Mouse (Mus musculus) cortical plate, adult 2 months (tissue): ENCODE data around the gene Rab34. TPM values are rescaled to one million over a fixed set of nuclear protein-coding genes. Genes with fewer than 3 reads are reported as not detected.
A peak's percentile ranks its signal among the peaks of the same experiment; 100 is the strongest.

Experiments
- H3K27ac ChIP-seq: fragments of 200-500 bp; 2 replicates; pipeline ENCODE4 v1.5.1; 2012; ENCODE audit warnings: low read length, control low read depth, inconsistent platforms; ENCODE audit not compliant: insufficient read depth
- H3K4me1 ChIP-seq: fragments of 200-500 bp; 2 replicates; pipeline ENCODE4 v1.6.1; 2011; ENCODE audit warnings: low read length; ENCODE audit not compliant: control insufficient read depth, insufficient read depth
- H3K4me3 ChIP-seq: fragments of 200-500 bp; 2 replicates; pipeline ENCODE4 v1.5.1; 2011; ENCODE audit warnings: mild to moderate bottlenecking, low read length, control low read depth; ENCODE audit not compliant: insufficient read depth
- CTCF ChIP-seq: fragments of 200-500 bp; IDR thresholded peaks from 2 replicates; pipeline ENCODE4 v1.5.1; 2011; ENCODE audit warnings: mild to moderate bottlenecking, control low read depth, low read length; ENCODE audit not compliant: insufficient read depth; ENCODE audit errors: extremely low read depth
- POLR2A ChIP-seq: fragments of 200-500 bp; IDR thresholded peaks from 2 replicates; pipeline ENCODE4 v1.6.1; 2011; ENCODE audit warnings: mild to moderate bottlenecking, low read length, control low read depth; ENCODE audit not compliant: insufficient read depth; ENCODE audit errors: extremely low read depth
- polyA plus RNA-seq: library from polyadenylated mRNA; depleted of rRNA; stranded (reverse); fragments of >200 nt; gene quantifications from 2 replicates; pipeline ENCODE4 v1.2.3, GENCODE M21; 2012

Gene Rab34
- polyA plus RNA-seq, 1 experiment = 46.6 TPM

DNA sequence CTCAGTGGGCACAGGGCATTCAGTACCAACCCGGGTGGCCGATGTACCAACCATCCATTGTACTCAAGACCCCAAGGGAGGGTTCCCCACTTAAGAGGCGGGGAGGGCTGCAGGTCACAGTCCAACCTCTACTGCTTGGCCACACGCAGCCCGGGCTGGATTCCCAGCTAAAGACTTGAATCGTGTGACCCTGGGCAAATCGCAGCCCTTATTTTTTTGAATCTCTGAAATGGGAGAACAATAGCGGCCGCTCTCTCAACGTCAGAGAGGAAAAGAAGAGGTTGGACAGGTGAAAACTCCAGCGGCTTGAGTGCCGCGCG, 23.7 kb upstream of the Rab34 start:
- H3K27ac ChIP-seq = peak overlapping the region; percentile 82
- peak overlapping the region; percentile 70 for H3K4me3 ChIP-seq
- TF ChIP-seq POLR2A (no peak), CTCF (no peak)

DNA sequence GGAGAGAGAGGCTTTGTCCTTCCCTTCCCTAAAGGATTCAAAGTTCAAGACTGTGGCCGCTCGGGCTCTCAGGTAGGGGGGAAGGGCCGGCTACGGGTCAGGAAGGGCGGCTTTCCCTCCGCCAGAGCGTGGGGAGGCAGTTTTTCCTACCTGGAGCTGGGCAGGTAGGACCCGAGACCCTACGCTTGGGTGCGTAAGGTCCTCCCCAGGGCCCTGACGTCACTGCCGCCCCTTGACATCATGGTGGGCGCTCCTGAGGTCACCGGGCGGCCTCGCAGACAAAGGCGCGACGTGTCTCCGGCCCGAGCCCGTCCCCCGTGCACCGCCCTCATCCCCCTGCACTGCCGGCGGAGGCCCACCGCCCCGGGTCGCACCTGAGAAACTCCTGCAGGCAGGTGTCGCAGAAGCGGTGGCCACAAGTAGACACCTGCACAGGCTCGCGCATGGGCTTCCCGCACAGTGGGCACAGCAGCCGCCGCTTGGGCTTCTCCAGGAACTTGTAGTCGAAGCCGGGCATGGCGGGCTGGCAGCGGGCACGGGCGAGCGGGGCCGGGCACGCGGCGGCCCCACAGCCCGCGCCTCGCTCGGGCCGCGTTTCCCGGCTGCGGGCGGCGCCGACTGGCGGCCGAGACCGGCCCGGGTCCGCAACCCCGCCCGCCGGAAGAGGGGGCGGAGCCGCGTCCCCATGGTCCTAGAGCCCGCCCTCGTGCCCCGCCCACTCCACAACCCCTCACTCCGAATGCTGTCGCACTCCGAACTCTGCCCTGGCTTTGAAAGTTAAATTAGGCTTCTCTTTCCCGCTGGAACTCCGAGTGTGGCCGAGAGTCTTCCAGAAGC, 23.1 kb upstream of the Rab34 start, which contains the start of gene Traf4:
Traf4 (minus strand) TSS at position 666 of the 837 bp plus-strand sequence.
- TF ChIP-seq POLR2A (no peak), CTCF (no peak)
- H3K27ac ChIP-seq = peak within 1 kb of the TSS; percentile 82
- no peaks in the 10 kb centered on the region for H3K4me1 ChIP-seq
- peak within 1 kb of the TSS; percentile 70 for H3K4me3 ChIP-seq

More for the DNA sequence above, 23.7 kb upstream of the Rab34 start:
- H3K4me1 ChIP-seq = no peaks in the 10 kb centered on the region

DNA sequence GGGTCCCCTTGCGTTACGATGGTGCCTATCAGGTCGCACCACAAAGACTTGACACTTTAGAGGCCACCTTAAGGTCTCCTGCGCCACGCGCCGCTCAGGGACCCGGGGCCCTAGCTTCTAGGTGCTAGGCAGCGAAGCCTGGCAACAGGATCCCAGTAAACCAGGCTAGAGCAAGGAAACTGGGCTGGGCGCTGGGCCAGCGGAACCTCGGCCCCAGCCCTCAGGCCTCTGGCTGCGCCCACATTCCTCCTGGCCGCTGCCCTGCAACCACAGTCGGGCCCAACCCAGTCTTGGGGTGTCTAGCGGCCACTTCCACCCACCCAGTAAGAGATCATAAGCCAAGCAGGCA, 22.5 kb upstream of the Rab34 start:
- TF ChIP-seq POLR2A (no peak), CTCF (no peak)
- peak overlapping the region; percentile 70 for H3K4me3 ChIP-seq
- H3K27ac ChIP-seq = 0 out of 2 replicates have a peak overlapping the region, but pooled peaks have one; percentile 13
- no peaks in the 10 kb centered on the region for H3K4me1 ChIP-seq

DNA sequence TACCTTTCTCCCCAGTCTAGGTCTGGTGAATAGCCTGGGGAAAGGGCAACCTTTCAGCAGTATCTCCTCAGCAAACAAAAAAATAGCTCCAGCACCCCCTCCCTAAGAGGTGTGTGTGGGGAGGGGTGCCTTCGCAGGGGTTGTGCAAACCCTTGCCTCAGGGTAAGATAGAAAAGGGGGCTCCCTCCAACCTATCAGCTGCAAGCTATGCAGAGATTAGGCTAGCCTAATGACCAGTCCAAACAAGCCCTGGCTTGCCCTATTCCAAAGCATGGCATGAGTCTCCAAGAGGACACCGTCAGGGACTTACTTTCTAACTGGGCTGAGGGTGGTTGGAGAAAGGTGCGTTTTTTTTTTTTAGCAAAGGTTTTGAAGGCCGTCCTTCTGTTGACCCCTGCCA, 22.1 kb upstream of the Rab34 start:
- no peak overlapping the region for H3K4me3 ChIP-seq
- TF ChIP-seq POLR2A (no peak), CTCF (no peak)
- H3K4me1 ChIP-seq = no peaks in the 10 kb centered on the region
- no peak overlapping the region for H3K27ac ChIP-seq

DNA sequence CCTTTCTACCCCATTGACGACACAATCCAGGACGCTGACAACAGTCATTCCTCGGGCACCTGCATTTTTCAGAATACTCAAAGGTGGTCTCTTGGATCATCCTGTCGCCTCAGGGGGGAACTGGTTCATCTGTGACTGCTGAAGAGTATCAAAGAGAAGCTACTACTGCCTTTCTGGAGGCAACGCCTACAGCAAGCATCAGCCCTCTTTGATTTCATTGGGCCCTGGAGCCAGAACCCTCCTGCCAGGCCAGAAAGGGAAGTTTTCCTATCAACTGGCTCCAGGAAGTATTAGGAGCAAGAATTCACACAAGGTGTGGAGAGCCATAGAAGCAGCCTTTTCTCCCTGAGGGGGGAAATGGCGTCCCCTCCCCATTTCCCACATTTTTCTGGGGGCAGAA, 21.6 kb upstream of the Rab34 start:
- Histone ChIP-seq H3K4me3 (no peak overlapping the region), H3K4me1 (no peaks in the 10 kb centered on the region), H3K27ac (no peak overlapping the region)
- TF ChIP-seq CTCF = no peak
- no peak for TF ChIP-seq POLR2A

DNA sequence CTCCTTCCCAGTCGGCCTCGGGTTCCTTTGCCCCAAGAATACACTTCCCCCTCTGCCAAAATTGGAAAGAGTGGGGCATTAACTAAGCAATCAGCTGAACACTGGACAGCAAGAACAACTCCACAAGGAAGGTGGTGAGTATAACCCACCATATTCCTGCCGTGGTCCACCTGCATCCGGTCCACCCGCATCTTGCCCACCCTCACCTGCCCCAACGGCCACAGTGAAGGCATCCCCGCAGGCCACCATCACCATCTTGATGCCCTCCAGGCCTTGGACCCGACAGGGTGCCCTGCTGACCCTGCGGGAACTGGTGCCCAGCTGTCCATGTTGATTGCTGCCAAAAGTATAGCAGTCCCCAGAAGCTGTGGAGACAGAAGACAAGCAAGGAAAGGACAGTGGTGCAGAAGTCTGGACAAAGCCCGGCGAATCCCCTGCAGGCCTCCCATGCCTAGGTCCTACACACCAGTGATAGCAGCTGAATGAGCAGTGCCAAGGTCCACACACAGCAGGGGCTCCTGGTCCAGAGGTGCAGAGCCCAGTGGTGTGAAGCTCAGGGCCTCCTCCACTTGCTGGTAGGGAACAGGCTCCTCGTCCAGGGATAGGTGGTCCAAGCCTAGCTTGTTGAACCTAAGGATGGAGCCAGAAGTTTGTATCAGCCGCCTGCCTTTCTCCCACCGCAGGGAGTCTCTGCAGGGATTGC, 20.8 kb upstream of the Rab34 start:
- H3K4me3 ChIP-seq = no peak overlapping the region
- TF ChIP-seq CTCF = no peak
- no peak overlapping the region for H3K27ac ChIP-seq
- no peaks in the 10 kb centered on the region for H3K4me1 ChIP-seq

DNA sequence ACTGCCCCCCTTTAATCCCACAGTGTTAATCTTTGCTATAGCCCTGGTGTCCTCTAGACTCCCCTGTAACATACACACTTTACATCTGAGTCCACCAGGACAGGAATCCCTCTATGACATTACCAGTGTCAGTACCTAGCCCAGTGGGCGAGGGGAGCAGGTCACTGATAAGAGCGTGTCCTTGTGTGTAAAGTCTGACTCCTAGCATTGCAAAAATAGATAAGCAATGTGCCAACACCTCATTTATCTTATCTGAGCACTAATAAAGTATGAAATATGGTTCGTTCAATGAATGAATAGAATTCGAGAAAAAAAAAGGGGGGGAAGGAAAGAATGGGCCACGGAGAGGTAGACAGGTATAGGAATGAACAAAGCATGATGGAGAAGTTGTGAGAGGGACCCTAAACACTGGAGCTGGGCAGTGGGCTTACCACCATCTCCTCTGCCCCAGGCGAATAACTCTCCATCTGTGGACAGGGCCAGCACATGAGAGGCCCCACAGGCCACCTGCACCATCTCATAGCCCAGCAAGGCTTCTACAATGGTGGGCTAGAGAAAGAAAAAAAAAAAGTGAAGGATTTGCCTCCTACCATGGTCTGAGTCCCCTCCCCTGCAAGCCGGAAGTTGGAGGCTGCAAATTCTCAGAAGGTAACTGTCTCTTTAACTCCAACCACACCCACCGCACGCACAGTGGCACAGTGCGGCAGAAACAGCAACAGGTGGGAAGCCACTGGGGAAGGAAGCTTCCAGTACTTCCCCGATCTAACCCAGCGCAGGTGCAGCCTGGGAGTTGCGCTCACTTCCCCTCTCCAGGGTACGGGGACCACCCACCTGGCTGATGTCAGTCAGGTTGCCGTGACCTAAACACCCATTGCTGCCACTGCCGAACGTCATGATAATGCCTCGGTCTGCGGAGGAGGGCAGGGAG, 19.4 kb upstream of the Rab34 start:
- no peak for TF ChIP-seq CTCF
- TF ChIP-seq POLR2A = no peak
- Histone ChIP-seq H3K4me1 (no peaks in the 10 kb centered on the region), H3K27ac (no peak overlapping the region), H3K4me3 (no peak overlapping the region)

DNA sequence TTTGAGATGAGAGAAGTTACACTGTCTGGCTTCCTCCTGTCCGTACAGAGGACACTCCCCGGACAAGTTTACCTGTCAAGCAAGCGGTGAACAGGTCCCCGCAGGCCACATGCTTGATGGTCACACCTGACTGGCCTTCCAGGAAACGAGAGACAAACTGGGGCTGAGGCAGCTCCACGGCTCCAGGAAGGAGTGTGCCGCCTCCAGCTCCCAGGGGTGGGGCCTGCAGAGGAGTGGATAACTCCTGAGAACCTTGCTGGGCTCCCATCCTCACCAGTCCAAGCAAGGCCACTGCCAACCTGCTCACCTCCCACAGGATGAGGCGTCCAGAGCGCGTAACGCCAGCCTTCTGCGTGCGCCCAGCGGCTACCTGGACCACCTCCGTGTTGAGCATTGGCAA, 17.9 kb upstream of the Rab34 start:
- TF ChIP-seq POLR2A (no peak), CTCF (no peak)
- H3K4me1 ChIP-seq = no peaks in the 10 kb centered on the region
- H3K27ac ChIP-seq = no peak overlapping the region

DNA sequence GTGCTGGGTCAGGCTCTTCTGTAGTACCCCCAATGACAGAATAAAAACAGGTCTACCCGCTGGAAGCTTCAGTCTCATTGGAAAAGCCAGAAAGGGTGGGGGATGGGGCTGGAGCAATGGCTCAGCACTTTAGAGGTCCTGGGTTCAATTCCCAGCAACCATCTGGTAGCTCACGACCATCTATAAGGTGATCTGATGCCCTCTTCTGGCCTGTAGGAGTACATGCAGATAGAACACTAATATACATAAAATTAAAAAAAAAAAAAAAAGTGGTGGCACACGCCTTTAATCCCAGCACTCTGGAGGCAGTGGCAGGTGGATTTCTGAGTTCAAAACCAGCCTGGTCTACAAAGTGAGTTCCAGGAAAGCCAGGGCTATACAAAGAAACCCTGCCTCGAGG, 16.9 kb upstream of the Rab34 start:
- Histone ChIP-seq H3K27ac (no peak overlapping the region), H3K4me1 (no peaks in the 10 kb centered on the region), H3K4me3 (no peak overlapping the region)
- TF ChIP-seq CTCF = no peak
- no peak for TF ChIP-seq POLR2A

More for the DNA sequence above, 17.9 kb upstream of the Rab34 start:
- H3K4me3 ChIP-seq = no peak overlapping the region
